23 mouse cellular contexts compared by ENCODE assay signal in the genomic region with DNA sequence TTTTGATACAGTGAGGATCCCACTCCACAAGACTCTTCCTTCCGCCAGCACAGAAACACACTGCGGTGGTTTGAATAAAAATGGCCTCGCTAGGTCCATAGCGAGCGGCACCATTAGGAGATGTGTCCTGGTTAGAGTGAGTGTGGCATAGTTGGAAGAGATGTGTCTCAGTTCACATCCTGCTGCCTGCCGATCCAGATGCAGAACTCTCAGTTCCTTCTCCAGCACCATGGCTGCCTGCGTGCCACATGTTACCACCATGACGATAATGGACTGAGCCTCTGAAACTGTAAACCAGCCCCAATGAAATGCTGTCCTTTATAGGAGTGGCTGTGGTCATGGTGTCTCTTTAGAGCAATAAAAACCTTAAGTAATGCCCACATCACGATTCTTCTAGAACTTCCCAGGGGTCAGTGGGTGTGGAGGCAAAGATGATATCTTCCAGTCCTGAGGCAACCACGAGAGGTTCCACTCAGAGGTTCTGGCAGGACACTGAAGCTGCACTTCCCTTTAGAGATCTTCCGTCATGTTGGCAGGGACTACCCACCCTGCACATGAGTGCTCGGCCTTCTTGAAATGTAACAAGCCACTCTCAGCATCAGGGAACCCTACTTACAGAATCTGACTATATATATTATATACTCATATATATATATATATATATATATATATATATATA.
"Had no signal": no experiment of that assay in that cellular context is flagged by ENCODE, and none has a peak within 500 bp of the region (broad histone marks: within the 10 kb centered on the region; RNA-seq: fewer than 3 reads in every experiment).

No protein-coding gene starts in this region.

- H3K27me3 ChIP-seq: limb, embryonic 13.5 days; liver, embryonic 15.5 days; midbrain, embryonic 15.5 days; neural tube, embryonic 13.5 days; stomach, embryonic 15.5 days had no signal

- H3K27ac ChIP-seq: kidney, postnatal 0 days; layer of hippocampus, adult 2 months; limb, embryonic 10.5 days; limb, embryonic 13.5 days; liver, embryonic 12.5 days; liver, embryonic 15.5 days; lung, embryonic 15.5 days; midbrain, embryonic 12.5 days; midbrain, embryonic 15.5 days; neural tube, embryonic 13.5 days; stomach, embryonic 15.5 days had no signal

- ATAC-seq: liver, embryonic 12.5 days had no signal

- H3K4me1 ChIP-seq: limb, embryonic 13.5 days; liver, embryonic 15.5 days; lung, embryonic 15.5 days; midbrain, embryonic 12.5 days; stomach, embryonic 15.5 days had no signal

- H3K4me2 ChIP-seq: limb, embryonic 13.5 days; liver, embryonic 12.5 days; liver, embryonic 15.5 days; lung, embryonic 15.5 days; midbrain, embryonic 12.5 days; midbrain, embryonic 15.5 days; neural tube, embryonic 13.5 days; stomach, embryonic 15.5 days had no signal

- H3K4me3 ChIP-seq: layer of hippocampus, adult 2 months; limb, embryonic 10.5 days; limb, embryonic 13.5 days; liver, embryonic 12.5 days; liver, embryonic 15.5 days; lung, embryonic 15.5 days; midbrain, embryonic 12.5 days; midbrain, embryonic 15.5 days; myocyte; neural tube, embryonic 13.5 days; stomach, embryonic 15.5 days had no signal

- DNase-seq: kidney, adult 11 months; kidney, adult 9 months; kidney, postnatal 25 days; layer of hippocampus, adult 9-11 months; liver; lung, adult 18-20 months; lung, postnatal 10 days; lung, postnatal 36 days; right cerebral cortex, postnatal 4 days; thymus, adult 18-20 months; thymus, postnatal 36 days had no signal

- H3K9me3 ChIP-seq: limb, embryonic 10.5 days; limb, embryonic 13.5 days; liver, embryonic 12.5 days; liver, embryonic 15.5 days; lung, embryonic 15.5 days; midbrain, embryonic 12.5 days; midbrain, embryonic 15.5 days; neural tube, embryonic 13.5 days; stomach, embryonic 15.5 days had no signal

- H3K36me3 ChIP-seq: limb, embryonic 10.5 days; limb, embryonic 13.5 days; liver, embryonic 12.5 days; liver, embryonic 15.5 days; lung, embryonic 15.5 days; midbrain, embryonic 12.5 days; midbrain, embryonic 15.5 days; neural tube, embryonic 13.5 days; stomach, embryonic 15.5 days had no signal

- H3K9ac ChIP-seq: limb, embryonic 13.5 days; liver, embryonic 12.5 days; liver, embryonic 15.5 days; lung, embryonic 15.5 days; midbrain, embryonic 12.5 days; midbrain, embryonic 15.5 days; neural tube, embryonic 13.5 days; stomach, embryonic 15.5 days had no signal
